In genomic region chr14:122171031-122171430, GRCm38 (mm10) we compare ENCODE assay signal across 19 mouse cellular contexts. TPM values are rescaled to one million over a fixed set of nuclear protein-coding genes. Genes with fewer than 3 reads are reported as not detected.
A peak's percentile ranks its signal among the peaks of the same experiment; 100 is the strongest.
DNase-seq lines count a peak whose midpoint lies in the region; ATAC-seq and TF ChIP-seq lines count a peak whose summit lies in the region.
"Had no signal": no experiment of that assay in that cellular context is flagged by ENCODE, and none has a peak within 500 bp of the region (broad histone marks: within the 10 kb centered on the region; RNA-seq: fewer than 3 reads in every experiment).

No protein-coding gene starts in this region.

- no peaks in the 10 kb centered on the region for H3K36me3 ChIP-seq in kidney, adult 2 months (ENCODE audit: control insufficient read depth, insufficient read depth, low read length)
- no peaks in the 10 kb centered on the region for H3K36me3 ChIP-seq in intestine, postnatal 0 days (ENCODE audit: control insufficient read depth, insufficient read depth)
- no peaks in the 10 kb centered on the region for H3K36me3 ChIP-seq in stomach, embryonic 16.5 days (ENCODE audit: control insufficient read depth, insufficient read depth, low read length)
- H3K36me3 ChIP-seq: forebrain, embryonic 15.5 days; midbrain, embryonic 15.5 days had no signal

- no peak overlapping the region for H3K4me2 ChIP-seq in intestine, postnatal 0 days (replicated peaks; ENCODE audit: low read depth)
- no peak overlapping the region for H3K4me2 ChIP-seq in stomach, embryonic 16.5 days (ENCODE audit: low read depth, low read length)
- H3K4me2 ChIP-seq: forebrain, embryonic 15.5 days; heart, embryonic 11.5 days; hindbrain, embryonic 14.5 days; midbrain, embryonic 15.5 days had no signal

- H3K4me1 ChIP-seq in kidney, adult 2 months (ENCODE audit: control insufficient read depth, insufficient read depth, low read length), result no peaks in the 10 kb centered on the region
- no peaks in the 10 kb centered on the region for H3K4me1 ChIP-seq in intestine, postnatal 0 days (replicated peaks; ENCODE audit: control insufficient read depth, insufficient read depth, low read length)
- H3K4me1 ChIP-seq in stomach, embryonic 16.5 days (ENCODE audit: control insufficient read depth, insufficient read depth, low read length), result peaks cover 4% of the 10 kb centered on the region; the same call in 1 of the 2 replicates
- H3K4me1 ChIP-seq: forebrain, embryonic 15.5 days had no signal

- H3K4me3 ChIP-seq in kidney, adult 2 months (ENCODE audit: insufficient read depth, low read depth, low read length), result no peak overlapping the region
- H3K4me3 ChIP-seq in intestine, postnatal 0 days (ENCODE audit: low read depth, low read length), result no peak overlapping the region
- no peak overlapping the region for H3K4me3 ChIP-seq in stomach, embryonic 16.5 days (replicated peaks; ENCODE audit: low read length)
- H3K4me3 ChIP-seq: erythroblast, embryonic 14.5 days; forebrain, embryonic 15.5 days; midbrain, embryonic 15.5 days had no signal

- H3K9ac ChIP-seq in intestine, postnatal 0 days (ENCODE audit: low read depth, low read length), result no peak overlapping the region
- no peak overlapping the region for H3K9ac ChIP-seq in stomach, embryonic 16.5 days (ENCODE audit: low read length)
- H3K9ac ChIP-seq: forebrain, embryonic 15.5 days; hindbrain, embryonic 14.5 days; midbrain, embryonic 15.5 days had no signal

- H3K27ac ChIP-seq in kidney, adult 2 months (ENCODE audit: insufficient read depth, low read depth, low read length), result no peak overlapping the region
- no peak overlapping the region for H3K27ac ChIP-seq in intestine, postnatal 0 days (ENCODE audit: low read depth, low read length)
- no peak overlapping the region for H3K27ac ChIP-seq in stomach, embryonic 16.5 days (ENCODE audit: low read length)
- H3K27ac ChIP-seq: forebrain, embryonic 15.5 days; hindbrain, embryonic 14.5 days had no signal

- no peaks in the 10 kb centered on the region for H3K9me3 ChIP-seq in intestine, postnatal 0 days (ENCODE audit: control insufficient read depth)
- H3K9me3 ChIP-seq in stomach, embryonic 16.5 days (replicated peaks; ENCODE audit: control insufficient read depth, low read length), result no peaks in the 10 kb centered on the region
- H3K9me3 ChIP-seq: forebrain, embryonic 15.5 days; midbrain, embryonic 15.5 days had no signal

- WGBS in kidney, adult 2 months, result 53% methylated on average over 7 of the region's 7 CpGs
- WGBS in intestine, postnatal 0 days, result 38% methylated on average over 7 of the region's 7 CpGs
- WGBS in stomach, embryonic 16.5 days, result 69% methylated on average over 7 of the region's 7 CpGs

- no peaks in the 10 kb centered on the region for H3K27me3 ChIP-seq in kidney, adult 2 months (replicated peaks; ENCODE audit: control insufficient read depth, insufficient read depth, low read length)
- H3K27me3 ChIP-seq in intestine, postnatal 0 days (replicated peaks; ENCODE audit: control insufficient read depth, insufficient read depth, low read length), result no peaks in the 10 kb centered on the region
- no peaks in the 10 kb centered on the region for H3K27me3 ChIP-seq in stomach, embryonic 16.5 days (ENCODE audit: control insufficient read depth, insufficient read depth, low read length)
- H3K27me3 ChIP-seq: forebrain, embryonic 15.5 days; midbrain, embryonic 15.5 days had no signal

- no peak; the same call in 1 of the 2 replicates for TF ChIP-seq CTCF in kidney, adult 2 months (conservative IDR thresholded peaks at IDR 0.05; ENCODE audit: insufficient read depth, insufficient read length, low read depth, low read length)
- no peak for TF ChIP-seq CTCF in intestine, postnatal 0 days (IDR thresholded peaks at IDR 0.05; ENCODE audit: low read depth)

- 0 out of 2 replicates have a peak, but pooled peaks have one; percentile 43 for ATAC-seq in intestine, postnatal 0 days
- peak; percentile 47; the same call in 1 of the 2 replicates for ATAC-seq in stomach, embryonic 16.5 days (ENCODE audit: insufficient read depth, low FRiP score)

- no peak for TF ChIP-seq POLR2A in kidney, adult 2 months (IDR thresholded peaks at IDR 0.05; ENCODE audit: low read depth, low read length)

- DNase-seq in kidney, adult 2 months, result peak; percentile 67
- no peak for DNase-seq in kidney, postnatal 4 days
- peak; percentile 39 to 61 for DNase-seq in kidney, postnatal 25 days
- no peak for DNase-seq in adrenal gland, adult 8-10 months
- no peak for DNase-seq in retina, embryonic 14.5 days (ENCODE audit: low spot score)
- DNase-seq: adrenal gland, adult 2 months; cerebellum, adult 11-12 months; layer of hippocampus, postnatal 36 days; lung, adult 18-20 months; lung, postnatal 36 days; right cerebral cortex, postnatal 14 days; thymus, postnatal 25 days had no signal

RNA-seq across cellular contexts. Expression of gene Clybl, which starts 10.5 kb away (rescaled TPM):
- 62.1 and 66.7 TPM in 2 replicates for polyA plus RNA-seq in kidney, adult 2 months (2012; rRNA removed)
- 22.2 and 23.0 TPM in 2 replicates for polyA plus RNA-seq in intestine, postnatal 0 days (2015; fragmentation: Nextera tagmentation; extraction: Ambion mirVana)
- 25.8 and 30.6 TPM in 2 replicates for polyA plus RNA-seq in stomach, embryonic 16.5 days (2015; fragmentation: Nextera tagmentation; extraction: Ambion mirVana)
- 10 to 100 TPM; 49.7 to 81.2 (median 66.3) TPM for total RNA-seq in adrenal gland, adult 8-10 months (2022)

Comparison
In these comparisons a context has a peak if more than half of its experiments do, and no peak if none do; other contexts are left out.
1. DNase-seq: peak in kidney, adult 2 months (single experiment) and kidney, postnatal 25 days (2 of 2); none in kidney, postnatal 4 days (0 of 2), adrenal gland, adult 8-10 months (single experiment) and retina, embryonic 14.5 days (single experiment).